Mouse (Mus musculus) heart, postnatal 14 days (tissue): ENCODE results near the gene Gm28372. TPM values are rescaled to one million over a fixed set of nuclear protein-coding genes. Genes with fewer than 3 reads are reported as not detected.

Source experiments
- DNase-seq, 2 experiments: peaks; one replicate each; pipeline ENCODE4 v3.0.0; 2021 to 2022
- intact Hi-C: fragments of 180-260 bp; cut with DNase I; formaldehyde crosslinking; loops from one replicate; pipeline ENCODE4 v1.15.1; 2025
- total RNA-seq, 2 experiments: library from RNA; stranded (reverse); gene quantifications; 2 replicates each; pipeline ENCODE4 v1.2.3; 2021

Gm28372 gene
- total RNA-seq, 2 experiments from 2014 or later: not detected

DNA sequence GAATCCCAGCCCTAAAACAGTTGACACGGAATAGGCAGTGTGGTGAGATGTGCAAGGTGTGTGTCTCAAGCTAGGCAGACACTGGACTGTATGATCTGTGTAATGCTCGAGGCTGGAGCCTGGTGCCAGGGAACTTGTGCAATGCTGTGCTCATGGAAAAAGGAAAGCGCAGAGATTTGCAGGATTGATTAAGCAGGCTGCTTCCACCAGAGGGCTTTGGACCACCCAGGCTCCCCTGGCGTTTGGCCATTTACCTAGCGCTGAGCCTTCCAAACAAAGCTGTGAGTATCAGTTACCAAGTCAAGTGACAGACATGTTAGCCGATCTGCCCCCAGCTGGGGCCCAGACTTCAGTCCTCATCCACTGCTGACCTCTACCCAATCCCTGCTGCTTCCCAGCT, 3.2 kb downstream of the Gm28372 start:
- intact Hi-C loops: no loop called here
- DNase-seq: no peak

DNA sequence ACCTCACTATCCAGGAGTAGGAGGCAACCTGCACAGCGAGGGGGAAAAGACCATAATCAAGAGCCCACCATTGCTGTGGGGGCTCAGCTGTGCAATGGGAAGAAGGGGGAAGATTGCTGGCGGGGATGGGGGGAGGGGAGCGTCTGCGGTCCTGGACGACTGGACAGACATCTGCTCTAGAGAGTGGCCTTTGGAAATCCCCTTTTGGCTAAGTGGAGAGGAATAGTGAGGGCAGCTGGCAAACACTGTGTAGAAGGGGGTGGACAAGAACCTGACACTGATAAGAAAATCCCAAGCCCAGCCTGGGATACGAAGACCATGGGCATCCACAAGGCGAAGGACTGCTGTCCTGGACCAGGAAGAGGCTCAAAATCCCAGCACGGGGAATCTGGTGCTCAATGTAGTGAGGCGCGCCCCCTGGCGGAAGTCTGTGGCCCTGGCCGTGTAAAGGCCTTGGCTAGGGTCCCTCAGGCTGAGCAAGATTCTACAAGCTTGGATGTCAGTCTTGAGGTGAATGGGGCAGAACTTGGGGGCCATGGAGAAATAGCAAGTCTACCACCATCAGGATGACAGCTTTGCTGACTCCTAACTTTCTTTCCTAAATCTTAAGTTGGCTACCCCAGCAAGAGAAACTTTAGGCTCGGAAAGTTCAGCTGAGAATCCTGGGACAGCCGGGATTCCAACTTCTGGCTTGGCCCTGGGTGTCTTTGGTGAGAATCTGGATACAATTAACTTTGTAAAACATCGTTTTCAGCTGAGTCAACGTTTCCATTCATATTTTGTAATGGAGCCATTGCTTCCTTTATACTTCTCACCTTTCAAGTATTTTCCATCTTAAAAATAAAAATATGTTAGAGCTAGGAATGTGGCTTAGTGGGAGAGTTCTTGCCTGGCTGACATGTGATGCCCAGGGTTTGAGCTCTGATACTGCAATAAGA, 6.8 kb downstream of the Gm28372 start:
- intact Hi-C loops: loop anchor here (1.0 kb wide), 1 partner anchor 121 kb away; no protein-coding TSS in a partner anchor
- DNase-seq: peak; percentile 89 to 92

DNA sequence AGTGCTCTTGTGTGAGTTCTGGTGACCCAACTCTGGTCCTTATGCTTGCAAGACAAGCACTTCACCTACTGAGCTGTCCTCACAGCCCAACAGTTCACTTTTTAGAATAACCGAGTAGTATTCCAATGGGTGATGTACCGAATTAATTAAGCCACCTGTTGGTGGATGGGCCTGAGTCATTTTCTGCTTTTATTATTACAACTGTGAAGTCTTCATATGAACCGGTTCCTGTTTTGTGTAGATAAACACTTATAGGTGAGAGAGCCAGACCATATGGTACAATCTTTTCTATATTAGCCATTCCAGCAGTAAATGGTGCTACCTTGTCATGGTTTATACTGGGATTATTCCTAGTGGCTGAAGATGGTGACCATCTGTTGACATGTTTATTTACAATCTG, 7.7 kb downstream of the Gm28372 start:
- intact Hi-C loops: no loop called here
- DNase-seq: no peak

DNA sequence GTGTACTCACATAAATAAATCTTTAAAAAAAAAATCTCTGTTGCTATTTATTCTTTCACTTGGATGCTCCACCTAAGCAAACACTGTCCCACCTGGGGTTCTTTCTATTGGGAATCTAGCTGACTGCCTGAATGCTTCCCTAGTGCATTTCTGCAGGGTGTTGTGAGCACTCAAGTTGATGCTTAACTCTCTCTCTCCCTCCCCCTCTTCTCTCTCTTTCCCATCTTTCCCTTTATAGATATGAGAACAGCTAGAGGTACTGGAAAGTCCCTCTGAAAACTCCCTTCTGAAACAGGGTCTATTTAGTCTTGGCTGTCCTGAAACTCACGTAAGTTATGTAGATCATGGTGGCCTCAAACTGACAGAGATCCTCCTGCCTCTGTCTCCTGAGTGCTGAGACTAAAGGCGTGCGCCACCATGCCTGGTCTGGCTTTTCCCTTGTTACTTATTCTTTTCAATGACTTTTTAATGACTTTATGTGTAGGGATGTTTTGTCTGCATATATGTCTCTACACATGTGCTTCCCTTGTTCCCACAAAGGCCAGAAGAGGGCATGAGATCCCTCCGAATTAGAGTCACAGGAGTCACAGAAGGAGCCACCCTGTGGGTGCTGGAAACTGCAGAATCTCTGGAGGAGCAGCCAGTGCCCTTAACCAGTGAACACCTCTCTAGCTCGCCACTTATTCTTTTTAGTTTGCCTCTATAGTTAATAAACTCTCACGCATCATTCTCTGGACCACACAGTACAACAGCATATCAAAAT, 9.2 kb downstream of the Gm28372 start:
- no peak for DNase-seq
- intact Hi-C loops: no loop called here

DNA sequence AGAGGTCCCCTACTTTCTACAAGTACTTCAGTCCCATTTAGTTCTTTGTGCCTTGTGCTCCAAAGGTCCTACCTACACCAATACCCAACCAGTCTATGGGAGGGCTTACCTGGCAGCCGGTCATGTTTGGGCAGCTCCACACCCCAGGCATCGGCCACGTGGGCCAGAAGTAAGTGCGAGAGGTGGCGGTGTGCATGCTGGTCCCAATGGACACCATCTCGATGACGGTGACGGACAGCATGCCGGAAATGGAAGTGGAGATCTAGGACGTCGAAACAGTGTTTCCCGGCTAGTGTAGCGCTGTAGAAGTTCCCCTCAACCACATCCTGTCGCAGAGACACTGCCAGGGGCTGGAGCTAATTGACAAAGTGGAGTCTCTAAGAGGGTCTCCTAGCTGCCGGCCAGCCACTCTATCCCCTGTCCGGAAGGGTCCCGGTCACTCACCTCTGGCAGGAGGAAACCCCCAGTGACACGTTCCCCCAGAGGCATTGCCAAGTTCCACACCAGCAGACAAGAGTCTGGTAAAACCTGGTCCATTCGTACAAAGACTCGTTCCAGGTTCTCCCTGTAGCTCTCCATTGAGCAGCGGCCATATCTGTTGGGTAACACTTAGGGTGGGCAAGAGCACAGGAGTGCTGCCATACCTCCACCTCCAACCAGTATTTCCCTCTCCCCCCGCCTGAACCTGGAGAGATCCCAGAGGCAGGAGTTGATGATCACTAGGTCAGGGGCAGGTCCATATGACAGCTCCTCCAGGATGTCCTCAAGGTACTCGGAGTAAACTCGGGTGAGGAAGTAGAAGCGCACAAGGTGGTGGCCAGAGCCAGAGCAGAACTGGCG, 17.0 kb downstream of the Gm28372 start:
- DNase-seq: no peak
- intact Hi-C loops: no loop called here

DNA sequence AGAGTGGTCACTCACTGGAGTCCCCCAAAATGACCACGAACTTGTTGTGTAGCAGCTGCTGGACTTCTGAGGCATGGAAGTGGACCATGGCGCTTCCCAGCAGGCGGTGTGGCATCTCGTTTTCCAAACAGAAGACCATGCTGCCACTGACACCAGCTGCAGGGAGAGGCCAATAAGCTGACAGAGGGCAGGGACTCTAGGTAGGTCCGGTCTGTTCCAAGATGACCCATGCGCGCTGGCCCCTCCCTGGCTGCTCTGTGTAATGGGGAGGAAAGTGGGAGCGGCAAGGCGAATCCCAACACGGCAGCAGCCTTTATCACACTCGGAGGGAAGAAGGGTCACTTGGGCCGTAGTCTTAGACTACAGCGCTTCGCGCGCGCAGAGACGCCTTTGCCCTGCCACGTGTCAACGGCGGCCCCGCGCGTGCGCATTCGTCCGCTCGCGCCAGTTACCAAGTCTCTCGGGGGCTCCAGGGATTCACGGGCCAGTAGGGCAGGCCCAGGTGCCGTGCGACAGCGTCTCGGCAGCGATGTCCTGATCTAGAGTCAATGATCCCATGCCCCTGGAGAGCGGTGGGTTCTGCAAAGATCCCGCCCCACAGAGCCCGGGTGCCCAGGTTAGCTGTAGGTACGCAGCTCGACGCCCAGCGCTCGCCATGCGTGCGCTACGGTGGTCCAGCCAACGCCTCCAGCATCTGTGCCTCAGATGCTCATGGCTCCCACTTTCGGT, 18.5 kb downstream of the Gm28372 start:
- DNase-seq: peak; percentile 82 to 83

DNA sequence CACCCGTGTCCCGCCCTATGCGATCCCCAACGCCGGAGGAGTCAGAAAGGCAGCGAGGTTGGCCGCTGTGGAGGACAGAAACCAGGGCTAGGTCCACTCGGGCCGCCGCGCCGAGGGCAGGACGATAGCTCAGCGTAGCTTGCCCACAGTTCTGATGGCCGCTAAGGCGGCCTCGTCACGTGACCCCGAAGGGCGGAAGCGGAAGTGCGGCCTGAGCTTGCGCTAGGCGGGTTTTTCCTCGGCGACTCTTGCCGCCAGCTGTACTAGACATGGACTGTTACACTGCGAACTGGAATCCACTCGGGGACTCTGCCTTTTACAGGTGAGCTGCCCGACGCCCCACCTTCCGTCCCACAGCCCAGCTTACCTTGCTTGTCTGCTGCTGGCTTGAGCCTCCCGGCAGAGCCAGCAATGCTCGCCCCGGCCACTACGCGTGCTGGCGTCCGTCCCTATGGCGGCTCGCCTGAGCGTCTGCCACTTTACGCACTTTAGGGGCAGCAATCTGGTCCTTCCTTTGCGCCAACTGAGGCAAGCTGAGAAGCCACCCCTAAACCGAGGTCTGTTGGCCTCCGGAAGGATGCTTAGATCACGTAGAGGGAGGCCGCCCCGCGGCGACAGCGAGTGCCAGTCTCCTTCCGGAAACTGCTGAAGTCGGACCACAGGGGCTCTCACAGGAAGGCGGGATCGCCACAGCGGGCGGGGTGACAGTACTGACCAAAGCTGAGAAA, 19.3 kb downstream of the Gm28372 start, which contains the start of the genes Vps16 and Pced1a:
Gene Vps16, plus strand, starts transcription at position 214 of the 728 bp plus-strand sequence.
Gene Pced1a, minus strand, starts transcription at position 576 of the 728 bp plus-strand sequence.
- intact Hi-C loops: no loop called here
- peak; percentile 92 to 96 for DNase-seq

More for the DNA sequence above, 18.5 kb downstream of the Gm28372 start:
- intact Hi-C loops: no loop called here

DNA sequence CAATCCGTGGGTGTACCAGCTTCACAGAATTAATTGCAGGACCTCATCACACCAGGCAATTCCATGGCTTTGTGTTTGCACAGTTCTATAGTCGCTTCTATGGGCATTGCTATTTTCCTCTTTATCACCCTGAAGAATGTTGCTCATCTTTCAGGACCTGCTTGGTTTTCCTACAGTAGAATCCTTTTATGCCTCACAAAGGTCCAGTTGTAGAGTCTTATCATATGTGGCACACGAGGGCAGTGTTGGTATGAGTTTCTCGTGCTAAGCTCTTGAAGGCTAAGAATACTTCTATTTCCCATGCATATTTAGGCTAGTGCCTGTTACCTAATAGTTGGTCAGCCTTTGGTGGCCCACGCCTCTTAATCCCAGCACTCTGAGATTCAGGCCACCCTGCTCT, 20.1 kb downstream of the Gm28372 start:
- intact Hi-C loops: no loop called here

DNA sequence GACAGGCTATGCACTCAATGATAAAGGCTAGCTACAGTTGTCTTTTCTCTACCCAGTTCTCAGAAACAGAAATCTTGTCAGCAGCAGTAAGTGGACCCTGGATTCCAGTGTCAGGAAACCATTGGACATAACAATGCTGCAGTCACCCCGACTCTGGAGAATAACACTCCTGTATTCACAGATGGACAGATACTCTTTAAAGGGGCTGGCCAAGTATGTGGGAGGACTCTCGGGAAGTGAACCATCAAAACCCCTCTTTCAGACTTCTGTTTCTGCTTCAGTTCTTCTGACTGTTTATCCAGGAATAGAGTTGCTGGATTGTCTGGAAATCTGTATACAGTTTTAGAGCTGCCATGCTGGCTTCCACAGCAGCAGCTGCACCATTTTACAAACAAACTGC, 24.8 kb downstream of the Gm28372 start:
- intact Hi-C loops: loop anchor here (5.0 kb wide), 1 partner anchor 92 kb away; no protein-coding TSS in a partner anchor
- no peak for DNase-seq

More for the DNA sequence above, 20.1 kb downstream of the Gm28372 start:
- DNase-seq: no peak

DNA sequence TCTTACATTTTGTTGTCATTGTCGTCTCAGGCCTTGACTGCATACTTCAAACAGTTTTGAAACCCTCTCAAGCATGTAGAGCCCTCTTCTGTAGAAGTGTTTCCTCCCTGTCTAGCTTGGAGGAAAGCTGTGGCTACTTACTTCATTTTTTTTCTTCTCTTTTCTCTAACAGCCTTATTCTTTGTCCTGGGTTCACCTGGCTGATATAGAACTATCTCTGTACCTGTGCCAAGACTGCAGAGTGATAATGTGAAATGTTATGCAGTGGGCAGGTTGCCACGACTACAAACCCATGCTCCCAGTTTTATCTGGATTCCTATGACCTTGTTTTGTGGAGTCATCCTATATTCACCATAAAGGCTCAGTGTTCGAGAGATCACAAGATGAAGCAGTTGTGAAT, 25.4 kb downstream of the Gm28372 start:
- intact Hi-C loops: loop anchor here (5.0 kb wide), 1 partner anchor 92 kb away; no protein-coding TSS in a partner anchor
- DNase-seq: no peak

DNA sequence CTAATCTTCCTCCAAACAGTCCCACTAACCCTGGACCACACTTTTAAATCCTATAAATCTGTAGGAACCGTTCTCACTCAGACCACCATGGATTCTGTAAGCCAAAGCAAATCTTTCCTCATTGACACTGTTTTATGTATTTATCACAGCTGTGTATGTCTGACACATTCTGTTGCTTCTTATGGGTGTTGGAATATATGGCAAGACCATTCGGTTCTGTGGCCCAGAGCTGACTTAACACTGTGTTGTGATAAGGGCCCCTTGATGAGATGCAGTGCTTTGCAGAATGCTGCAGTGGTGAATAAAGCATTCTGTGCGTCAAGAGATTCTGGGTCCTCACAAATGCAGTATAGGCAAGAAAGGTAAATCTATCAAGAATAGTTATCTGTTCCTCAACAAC, 27.1 kb downstream of the Gm28372 start:
- intact Hi-C loops: loop anchor here (5.0 kb wide), 1 partner anchor 90 kb away; no protein-coding TSS in a partner anchor
- DNase-seq: no peak

DNA sequence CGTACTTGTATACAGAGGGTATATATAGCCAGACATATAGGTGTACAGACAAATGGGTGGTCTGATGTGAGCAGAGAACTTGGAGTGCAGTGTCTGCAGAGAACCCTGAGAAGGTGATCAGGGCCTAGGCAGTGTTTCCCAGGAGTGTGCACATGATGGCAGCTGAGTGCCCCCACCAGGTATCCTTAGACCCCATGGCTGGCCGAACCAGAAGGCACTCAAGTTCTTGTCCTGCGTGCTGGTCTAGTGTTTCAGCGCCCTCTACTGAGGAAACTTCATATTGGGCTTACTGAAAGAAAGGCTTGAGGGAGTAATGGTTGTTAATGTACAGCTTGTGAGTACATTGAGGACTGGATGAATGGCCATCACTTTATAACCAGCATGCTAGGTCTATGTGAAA, 28.1 kb downstream of the Gm28372 start:
- intact Hi-C loops: loop anchor here (5.0 kb wide), 1 partner anchor 89 kb away; no protein-coding TSS in a partner anchor
- DNase-seq: peak in 1 of 2 experiments; percentile 64

DNA sequence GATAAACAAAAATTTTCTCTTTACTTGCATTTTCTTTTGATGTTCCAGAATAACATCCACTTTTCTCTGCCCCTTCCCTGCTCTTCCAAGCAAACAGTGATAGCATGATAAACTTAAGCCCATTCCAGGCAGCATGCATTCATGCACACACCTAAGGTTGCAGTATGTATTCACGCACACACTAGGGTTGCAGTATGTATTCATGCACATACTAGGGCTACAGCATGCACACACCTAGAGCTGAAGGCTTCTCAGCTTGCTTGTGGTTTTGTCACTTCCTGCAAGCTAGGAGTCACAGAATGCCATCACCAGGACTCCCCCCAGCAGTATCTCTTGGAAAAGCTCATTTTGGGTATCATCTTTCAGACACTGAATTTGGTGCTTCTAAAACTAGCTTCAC, 31.7 kb downstream of the Gm28372 start:
- DNase-seq: no peak
- intact Hi-C loops: no loop called here

DNA sequence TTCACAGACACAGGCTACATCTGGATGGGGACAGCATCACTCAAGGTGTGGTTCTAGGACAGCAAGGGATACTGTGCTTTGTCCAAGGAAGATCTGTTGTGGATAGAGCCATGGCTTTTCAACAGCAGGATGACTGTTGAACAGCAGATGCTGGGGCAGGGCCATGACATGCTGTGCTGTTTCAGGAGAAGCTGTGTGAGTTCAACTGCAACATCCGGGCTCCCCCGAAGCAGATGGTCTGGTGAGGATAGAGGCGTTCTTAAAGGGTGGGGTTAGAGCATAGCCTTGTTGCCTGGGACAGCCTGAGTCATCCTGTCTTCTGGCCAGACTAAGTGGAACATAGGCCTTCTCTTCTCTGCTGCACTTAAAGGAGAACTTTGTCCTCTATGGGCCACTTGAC, 33.8 kb downstream of the Gm28372 start:
- intact Hi-C loops: no loop called here
- DNase-seq: peak in 1 of 2 experiments; percentile 15

DNA sequence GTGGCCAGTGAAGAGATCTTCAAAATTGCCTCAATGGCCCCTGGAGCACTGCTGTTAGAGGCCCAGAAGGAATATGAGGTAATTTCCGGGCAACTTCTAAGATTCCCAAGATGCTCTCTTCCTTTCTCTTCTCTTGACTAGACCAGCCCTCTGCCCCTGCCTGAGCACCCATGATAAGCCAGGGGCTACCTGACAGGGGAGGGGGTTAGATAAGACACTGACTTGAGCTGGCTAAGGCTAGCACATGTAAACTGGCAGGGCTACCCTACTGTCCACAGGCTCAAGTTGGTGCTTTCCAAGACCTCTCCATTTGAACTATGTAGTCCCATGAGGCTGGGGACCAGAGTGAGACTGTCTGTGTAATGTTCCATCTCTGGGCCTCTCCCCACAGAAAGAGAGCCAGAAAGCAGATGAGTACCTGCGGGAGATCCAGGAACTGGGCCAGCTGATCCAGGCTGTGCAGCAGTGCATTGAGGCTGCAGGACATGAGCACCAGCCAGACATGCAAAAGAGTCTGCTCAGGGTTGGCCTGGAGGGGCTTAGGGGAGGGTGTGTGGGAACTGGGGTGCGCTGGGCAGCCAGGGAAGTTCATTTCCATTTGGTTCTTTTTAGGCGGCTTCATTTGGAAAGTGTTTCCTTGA, 34.9 kb downstream of the Gm28372 start:
- intact Hi-C loops: no loop called here
- no peak for DNase-seq

DNA sequence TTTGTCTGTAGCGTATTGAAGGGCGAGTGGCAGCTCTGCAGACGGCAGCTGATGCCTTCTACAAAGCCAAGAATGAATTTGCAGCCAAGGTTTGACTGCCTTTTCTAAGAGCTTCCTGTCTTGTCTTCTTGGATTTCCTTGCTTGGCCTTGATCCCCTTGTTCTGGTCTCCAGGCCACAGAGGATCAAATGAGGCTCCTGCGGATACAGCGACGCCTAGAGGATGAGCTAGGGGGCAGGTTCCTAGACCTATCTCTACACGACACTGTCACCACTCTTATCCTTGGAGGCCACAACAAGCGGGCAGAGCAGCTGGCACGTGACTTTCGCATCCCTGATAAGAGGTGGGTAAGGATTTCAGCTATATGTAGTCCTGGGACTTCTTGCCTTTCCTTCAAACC, 37.1 kb downstream of the Gm28372 start:
- DNase-seq: no peak
- intact Hi-C loops: no loop called here

DNA sequence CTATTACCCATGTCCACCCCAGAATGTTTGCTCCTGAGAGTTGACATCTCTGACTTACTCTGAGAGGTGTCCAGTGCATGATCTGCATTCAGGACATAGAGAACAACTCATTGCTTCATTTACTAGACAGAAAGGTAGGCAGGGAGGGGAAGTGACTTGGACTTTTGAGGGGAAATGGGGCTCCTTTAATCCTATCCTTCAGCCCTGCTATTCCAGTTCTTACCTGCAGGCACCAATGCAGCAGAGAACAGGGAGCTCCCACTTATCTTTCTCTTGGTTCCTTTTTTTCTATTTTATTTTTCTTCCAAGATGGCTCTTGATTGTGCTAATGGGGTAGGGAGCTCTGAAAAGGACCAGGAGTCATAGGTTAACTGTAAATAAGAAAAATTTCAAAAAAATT, 43.4 kb downstream of the Gm28372 start:
- intact Hi-C loops: no loop called here
- DNase-seq: no peak
